Mouse (Mus musculus): ENCODE measurements around the gene Arl10.

GRCm38 (mm10) chr13:54557652-54558051 lies 17.2 kb upstream of the Arl10 start:
- no peak for TF ChIP-seq CTCF (IDR thresholded peaks at IDR 0.05; ENCODE audit: low read depth)
- no peak for TF ChIP-seq EP300 (IDR thresholded peaks at IDR 0.05; ENCODE audit: low read depth)

Measured in heart, postnatal 0 days (tissue).